Mouse (Mus musculus): ENCODE measurements at regions not wholly inside any gene's neighbourhood (a gene's known extent, or its start where the extent isn't known, plus 50 kb on each side); places are given as distances from the start of the nearest gene placed in this dataset.

- Histone ChIP-seq H3K4me3 (ENCODE audit: low read depth, low read length) (no peak overlapping the region), H3K4me2 (ENCODE audit: low read length) (no peak overlapping the region), H3K9me3 (replicated peaks; ENCODE audit: control insufficient read depth, low read length, poor library complexity, severe bottlenecking) (no peaks in the 10 kb centered on the region), H3K36me3 (ENCODE audit: control insufficient read depth, insufficient read depth, low read length) (no peaks in the 10 kb centered on the region), H3K27ac (ENCODE audit: low read length) (no peak overlapping the region), H3K9ac (ENCODE audit: low read depth, low read length) (no peak overlapping the region), H3K4me1 (ENCODE audit: control insufficient read depth, insufficient read depth, low read length) (peaks cover 2% of the 10 kb centered on the region; the same call in 1 of the 2 replicates), H3K27me3 (ENCODE audit: control insufficient read depth, insufficient read depth, low read depth, low read length) (no peaks in the 10 kb centered on the region)
- 71% methylated on average over 4 of the region's 4 CpGs for WGBS
- no peak for ATAC-seq
Observed at GRCm38 (mm10) chr15:28922437-28922836, 718.9 kb downstream of the Dnah5 start.

GRCm38 (mm10) chr15:28948245-28948644, 744.7 kb downstream of the Dnah5 start:
- no peak overlapping the region for H3K9ac ChIP-seq (ENCODE audit: low read depth, low read length)
- WGBS: 63% methylated on average over 1 of the region's 1 CpGs
- no peak overlapping the region for H3K4me3 ChIP-seq (ENCODE audit: low read depth, low read length)
- ATAC-seq: no peak
- H3K27me3 ChIP-seq (ENCODE audit: control insufficient read depth, insufficient read depth, low read depth, low read length): no peaks in the 10 kb centered on the region
- no peaks in the 10 kb centered on the region for H3K4me1 ChIP-seq (ENCODE audit: control insufficient read depth, insufficient read depth, low read length)
- no peak overlapping the region for H3K27ac ChIP-seq (ENCODE audit: low read length)
- no peaks in the 10 kb centered on the region for H3K9me3 ChIP-seq (replicated peaks; ENCODE audit: control insufficient read depth, low read length, poor library complexity, severe bottlenecking)
- no peak overlapping the region for H3K4me2 ChIP-seq (ENCODE audit: low read length)
- no peaks in the 10 kb centered on the region for H3K36me3 ChIP-seq (ENCODE audit: control insufficient read depth, insufficient read depth, low read length)
